In genomic region chr8:90851544-90851943, GRCm38 (mm10) we compare ENCODE assay signal across 20 mouse cellular contexts. TPM values are rescaled to one million over a fixed set of nuclear protein-coding genes. Genes with fewer than 3 reads are reported as not detected.
"Had no signal": no experiment of that assay in that cellular context is flagged by ENCODE, and none has a peak within 500 bp of the region (broad histone marks: within the 10 kb centered on the region; RNA-seq: fewer than 3 reads in every experiment).

No protein-coding gene starts in this region.

- H3K9ac ChIP-seq: liver, embryonic 14.5 days; lung, embryonic 14.5 days; midbrain, embryonic 13.5 days; midbrain, embryonic 15.5 days; neural tube, embryonic 12.5 days had no signal

- DNase-seq: lung, adult 18-20 months; lung, embryonic 14.5 days; lung, postnatal 10 days; lung, postnatal 4 days; right cerebral cortex, postnatal 14 days; spleen, adult 18-20 months; thymus, adult 2 months; thymus, postnatal 25 days; thymus, postnatal 4 days had no signal

- H3K4me3 ChIP-seq: midbrain, embryonic 13.5 days; midbrain, embryonic 15.5 days; neural tube, embryonic 12.5 days had no signal

- H3K27ac ChIP-seq: liver, embryonic 14.5 days; midbrain, embryonic 13.5 days; midbrain, embryonic 15.5 days; neural tube, embryonic 12.5 days had no signal

- H3K27me3 ChIP-seq: midbrain, embryonic 15.5 days; neural tube, embryonic 12.5 days had no signal

- H3K36me3 ChIP-seq: midbrain, embryonic 13.5 days; midbrain, embryonic 15.5 days; neural tube, embryonic 12.5 days had no signal

- H3K9me3 ChIP-seq: midbrain, embryonic 13.5 days; midbrain, embryonic 15.5 days; neural tube, embryonic 12.5 days had no signal

RNA-seq across cellular contexts. Expression of gene Gm19935, which starts 34.4 kb away (rescaled TPM):
- total RNA-seq: megakaryocyte, adult 5-6 weeks; monocyte, adult 5-6 weeks; neutrophil, adult 5-6 weeks had no signal
- polyA plus RNA-seq: liver, embryonic 14.5 days; liver, embryonic 16.5 days; lung, embryonic 14.5 days; midbrain, embryonic 11.5 days; midbrain, embryonic 13.5 days; small intestine, adult 2 months; stomach, embryonic 14.5 days had no signal
